Mouse (Mus musculus) forebrain, embryonic 16.5 days (tissue): ENCODE measurements around the gene Otol1. TPM values are rescaled to one million over a fixed set of nuclear protein-coding genes. Genes with fewer than 3 reads are reported as not detected.

Experiments
- ATAC-seq: fragments of 200-750 bp; cut with Nextera tagmentation; 2 replicates; pipeline ENCODE4 v1.8.0; 2017; ENCODE audit warnings: mild to moderate bottlenecking, moderate library complexity
- H3K27ac ChIP-seq: fragments of 300-500 bp; sonication (generic); 2 replicates; pipeline ENCODE4 v1.5.1; 2014; ENCODE audit warnings: low read length, control low read depth
- H3K27me3 ChIP-seq: fragments of 300-500 bp; sonication (generic); replicated peaks from 2 replicates; pipeline ENCODE4 v1.6.1; 2014; ENCODE audit warnings: low read length; ENCODE audit not compliant: control insufficient read depth, insufficient read depth
- H3K36me3 ChIP-seq: fragments of 300-500 bp; sonication (generic); 2 replicates; pipeline ENCODE4 v1.6.1; 2014; ENCODE audit not compliant: control insufficient read depth, insufficient read depth
- H3K4me1 ChIP-seq: fragments of 300-500 bp; sonication (generic); replicated peaks from 2 replicates; pipeline ENCODE4 v1.6.1; 2014; ENCODE audit warnings: low read length; ENCODE audit not compliant: control insufficient read depth, insufficient read depth
- H3K4me2 ChIP-seq: fragments of 300-500 bp; sonication (generic); 2 replicates; pipeline ENCODE4 v1.6.1; 2014; ENCODE audit warnings: mild to moderate bottlenecking, low read length, control low read depth
- H3K4me3 ChIP-seq: fragments of 300-500 bp; sonication (generic); replicated peaks from 2 replicates; pipeline ENCODE4 v1.5.1; 2014; ENCODE audit warnings: mild to moderate bottlenecking, low read length, control low read depth
- H3K9ac ChIP-seq: fragments of 300-500 bp; sonication (generic); replicated peaks from 2 replicates; pipeline ENCODE4 v1.6.1; 2014; ENCODE audit warnings: low read depth, low read length, control low read depth
- H3K9me3 ChIP-seq: fragments of 300-500 bp; sonication (generic); 2 replicates; pipeline ENCODE4 v1.6.1; 2016; ENCODE audit warnings: low read length; ENCODE audit not compliant: control insufficient read depth
- WGBS: fragments of 180-500 bp; shearing (Covaris S2); extraction: QIAGEN DNeasy Blood & Tissue Kit; methylation state at CpG from one replicate; pipeline ENCODE4 v1.1.7; 2014; 5-methylcytosine and 5-hydroxymethylcytosine counted together
- polyA plus RNA-seq: library from polyadenylated mRNA; unstranded; fragments of >200 nt; fragmentation: Nextera tagmentation; extraction: Ambion mirVana; gene quantifications from 2 replicates; pipeline ENCODE4 v1.2.1, GENCODE M21; 2015

The Otol1 gene
- not detected in 2 replicates for polyA plus RNA-seq

- no peaks in the 10 kb centered on the region for H3K36me3 ChIP-seq
- ATAC-seq, result no peak
- H3K27ac ChIP-seq, result no peak within 1 kb of the TSS
- H3K4me2 ChIP-seq, result no peak within 1 kb of the TSS
- H3K4me3 ChIP-seq, result no peak within 1 kb of the TSS
- 78% methylated on average over 4 of the region's 4 CpGs for WGBS
- H3K27me3 ChIP-seq, result no peaks in the 10 kb centered on the region
- H3K9me3 ChIP-seq, result no peaks in the 10 kb centered on the region
- no peaks in the 10 kb centered on the region for H3K4me1 ChIP-seq
- H3K9ac ChIP-seq, result no peak within 1 kb of the TSS
Observed at GRCm38 (mm10) chr3:70007313-70007712, at the start of gene Otol1. Gene Otol1, plus strand, starts transcription at chr3:70007613.

GRCm38 (mm10) chr3:69962187-69962586 lies 45.2 kb upstream of the Otol1 start:
- no peaks in the 10 kb centered on the region for H3K36me3 ChIP-seq
- no peak; the same call in 1 of the 2 replicates for ATAC-seq
- no peaks in the 10 kb centered on the region for H3K9me3 ChIP-seq
- H3K27me3 ChIP-seq, result no peaks in the 10 kb centered on the region
- H3K4me3 ChIP-seq, result no peak overlapping the region
- H3K4me2 ChIP-seq, result no peak overlapping the region
- 56% methylated on average over 5 of the region's 5 CpGs for WGBS
- no peak overlapping the region for H3K27ac ChIP-seq
- H3K9ac ChIP-seq, result no peak overlapping the region
- no peaks in the 10 kb centered on the region for H3K4me1 ChIP-seq

- no peak overlapping the region for H3K27ac ChIP-seq
- no peaks in the 10 kb centered on the region for H3K36me3 ChIP-seq
- no peaks in the 10 kb centered on the region for H3K9me3 ChIP-seq
- H3K4me2 ChIP-seq, result no peak overlapping the region
- peak; percentile 70 for ATAC-seq
- H3K4me3 ChIP-seq, result no peak overlapping the region
- no peak overlapping the region for H3K9ac ChIP-seq
- H3K27me3 ChIP-seq, result no peaks in the 10 kb centered on the region
- 33% methylated on average over 6 of the region's 6 CpGs for WGBS
- H3K4me1 ChIP-seq, result no peaks in the 10 kb centered on the region
Observed at GRCm38 (mm10) chr3:69971482-69972097, 35.8 kb upstream of the Otol1 start.

- no peak for ATAC-seq
- Histone ChIP-seq H3K4me3 (no peak overlapping the region), H3K27ac (no peak overlapping the region)
Observed at GRCm38 (mm10) chr3:69978092-69978491, 29.3 kb upstream of the Otol1 start.

GRCm38 (mm10) chr3:69993806-69994205 lies 13.6 kb upstream of the Otol1 start:
- H3K27me3 ChIP-seq, result no peaks in the 10 kb centered on the region
- H3K4me2 ChIP-seq, result no peak overlapping the region
- H3K27ac ChIP-seq, result no peak overlapping the region
- no peak for ATAC-seq
- H3K9ac ChIP-seq, result no peak overlapping the region
- no peaks in the 10 kb centered on the region for H3K4me1 ChIP-seq
- H3K36me3 ChIP-seq, result no peaks in the 10 kb centered on the region
- H3K4me3 ChIP-seq, result no peak overlapping the region
- no peaks in the 10 kb centered on the region for H3K9me3 ChIP-seq
- WGBS, result 39% methylated on average over 4 of the region's 4 CpGs

More at GRCm38 (mm10) chr3:69978092-69978491, 29.3 kb upstream of the Otol1 start:
- Histone ChIP-seq H3K36me3 (no peaks in the 10 kb centered on the region), H3K9ac (no peak overlapping the region), H3K4me1 (no peaks in the 10 kb centered on the region), H3K9me3 (no peaks in the 10 kb centered on the region), H3K4me2 (no peak overlapping the region), H3K27me3 (no peaks in the 10 kb centered on the region)

GRCm38 (mm10) chr3:70001540-70001939 lies 5.9 kb upstream of the Otol1 start:
- H3K36me3 ChIP-seq, result no peaks in the 10 kb centered on the region
- peak; percentile 69; the same call in 1 of the 2 replicates for ATAC-seq

GRCm38 (mm10) chr3:70003126-70003764 lies 4.2 kb upstream of the Otol1 start:
- 64% methylated on average over 17 of the region's 17 CpGs for WGBS
- no peak overlapping the region for H3K27ac ChIP-seq
- H3K4me2 ChIP-seq, result no peak overlapping the region
- H3K4me1 ChIP-seq, result peaks cover 2% of the 10 kb centered on the region; the same call in 1 of the 2 replicates
- no peak overlapping the region for H3K9ac ChIP-seq
- no peaks in the 10 kb centered on the region for H3K36me3 ChIP-seq
- H3K9me3 ChIP-seq, result no peaks in the 10 kb centered on the region
- H3K4me3 ChIP-seq, result no peak overlapping the region
- H3K27me3 ChIP-seq, result no peaks in the 10 kb centered on the region
- ATAC-seq, result no peak

More at GRCm38 (mm10) chr3:70001540-70001939, 5.9 kb upstream of the Otol1 start:
- 10% methylated on average over 9 of the region's 9 CpGs for WGBS
- Histone ChIP-seq H3K9me3 (no peaks in the 10 kb centered on the region), H3K4me1 (peaks cover 2% of the 10 kb centered on the region; the same call in 1 of the 2 replicates), H3K27ac (no peak overlapping the region), H3K4me3 (no peak overlapping the region), H3K27me3 (no peaks in the 10 kb centered on the region), H3K4me2 (no peak overlapping the region), H3K9ac (no peak overlapping the region)

- Histone ChIP-seq H3K36me3 (no peaks in the 10 kb centered on the region), H3K9me3 (no peaks in the 10 kb centered on the region), H3K4me2 (no peak overlapping the region), H3K27me3 (no peaks in the 10 kb centered on the region), H3K4me1 (peaks cover 2% of the 10 kb centered on the region; the same call in 1 of the 2 replicates), H3K4me3 (no peak overlapping the region), H3K9ac (no peak overlapping the region), H3K27ac (no peak overlapping the region)
- ATAC-seq, result peak; percentile 39; the same call in 1 of the 2 replicates
- 54% methylated on average over 7 of the region's 7 CpGs for WGBS
Observed at GRCm38 (mm10) chr3:70003955-70004354, 3.5 kb upstream of the Otol1 start.

GRCm38 (mm10) chr3:70004379-70004778 lies 3.0 kb upstream of the Otol1 start:
- Histone ChIP-seq H3K4me1 (peaks cover 2% of the 10 kb centered on the region; the same call in 1 of the 2 replicates), H3K9me3 (no peaks in the 10 kb centered on the region)

More at GRCm38 (mm10) chr3:70004379-70004778, 3.0 kb upstream of the Otol1 start:
- no peak overlapping the region for H3K27ac ChIP-seq
- H3K36me3 ChIP-seq, result no peaks in the 10 kb centered on the region
- no peak overlapping the region for H3K4me2 ChIP-seq
- no peaks in the 10 kb centered on the region for H3K27me3 ChIP-seq
- no peak for ATAC-seq
- H3K4me3 ChIP-seq, result no peak overlapping the region
- no peak overlapping the region for H3K9ac ChIP-seq
- 47% methylated on average over 8 of the region's 8 CpGs for WGBS
